Mouse (Mus musculus): ENCODE results near the gene Tube1. TPM values are rescaled to one million over a fixed set of nuclear protein-coding genes. Genes with fewer than 3 reads are reported as not detected.

Tube1 gene
- polyA plus RNA-seq, 1 experiment from 2014 or later: 14.4 TPM

- Histone ChIP-seq H3K27me3 (no peaks in the 10 kb centered on the region), H3K4me2 (no peak overlapping the region), H3K4me1 (no peaks in the 10 kb centered on the region), H3K27ac (no peak overlapping the region), H3K9me3 (replicated peaks) (no peaks in the 10 kb centered on the region), H3K9ac (no peak overlapping the region), H3K4me3 (no peak overlapping the region), H3K36me3 (ENCODE audit: poor library complexity, severe bottlenecking) (peaks cover 74% of the 10 kb centered on the region)
- WGBS: 96% methylated on average over 2 of the region's 2 CpGs
- no peak for ATAC-seq
Observed at GRCm38 (mm10) chr10:39141401-39141800, 7.6 kb downstream of the Tube1 start.

GRCm38 (mm10) chr10:39142216-39142615 is 8.4 kb downstream of the Tube1 start:
- Histone ChIP-seq H3K4me1 (no peaks in the 10 kb centered on the region), H3K4me2 (no peak overlapping the region), H3K36me3 (ENCODE audit: poor library complexity, severe bottlenecking) (peaks cover 72% of the 10 kb centered on the region), H3K27ac (no peak overlapping the region), H3K9me3 (replicated peaks) (no peaks in the 10 kb centered on the region), H3K4me3 (no peak overlapping the region), H3K9ac (no peak overlapping the region), H3K27me3 (no peaks in the 10 kb centered on the region)
- WGBS: 81% methylated on average over 12 of the region's 12 CpGs
- no peak for ATAC-seq

GRCm38 (mm10) chr10:39156719-39157118 is 22.9 kb downstream of the Tube1 start:
- 92% methylated on average over 5 of the region's 5 CpGs for WGBS
- Histone ChIP-seq H3K9me3 (replicated peaks) (no peaks in the 10 kb centered on the region), H3K9ac (no peak overlapping the region), H3K4me3 (no peak overlapping the region), H3K27me3 (no peaks in the 10 kb centered on the region), H3K27ac (no peak overlapping the region), H3K36me3 (ENCODE audit: poor library complexity, severe bottlenecking) (no peaks in the 10 kb centered on the region), H3K4me2 (no peak overlapping the region), H3K4me1 (no peaks in the 10 kb centered on the region)
- no peak for ATAC-seq

GRCm38 (mm10) chr10:39157321-39157720 is 23.5 kb downstream of the Tube1 start:
- no peak for ATAC-seq
- Histone ChIP-seq H3K4me2 (no peak overlapping the region), H3K4me1 (no peaks in the 10 kb centered on the region), H3K36me3 (ENCODE audit: poor library complexity, severe bottlenecking) (no peaks in the 10 kb centered on the region), H3K27me3 (no peaks in the 10 kb centered on the region), H3K4me3 (no peak overlapping the region), H3K9ac (no peak overlapping the region), H3K9me3 (replicated peaks) (no peaks in the 10 kb centered on the region), H3K27ac (no peak overlapping the region)
- 92% methylated on average over 1 of the region's 1 CpGs for WGBS

- 53% methylated on average over 12 of the region's 12 CpGs for WGBS
- H3K27ac ChIP-seq: no peak overlapping the region
- no peak for ATAC-seq
- no peaks in the 10 kb centered on the region for H3K27me3 ChIP-seq
- no peak overlapping the region for H3K9ac ChIP-seq
- no peaks in the 10 kb centered on the region for H3K9me3 ChIP-seq (replicated peaks)
- no peaks in the 10 kb centered on the region for H3K36me3 ChIP-seq (ENCODE audit: poor library complexity, severe bottlenecking)
- 0 out of 2 replicates have a peak, but pooled peaks cover 6% of the 10 kb centered on the region for H3K4me1 ChIP-seq
- H3K4me2 ChIP-seq: no peak overlapping the region
- H3K4me3 ChIP-seq: no peak overlapping the region
Observed at GRCm38 (mm10) chr10:39158306-39158705, 24.5 kb downstream of the Tube1 start.

GRCm38 (mm10) chr10:39161406-39161805 is 27.6 kb downstream of the Tube1 start:
- Histone ChIP-seq H3K9ac (no peak overlapping the region), H3K4me3 (no peak overlapping the region), H3K4me2 (no peak overlapping the region), H3K27ac (no peak overlapping the region), H3K36me3 (ENCODE audit: poor library complexity, severe bottlenecking) (no peaks in the 10 kb centered on the region), H3K27me3 (no peaks in the 10 kb centered on the region), H3K9me3 (replicated peaks) (no peaks in the 10 kb centered on the region), H3K4me1 (peaks cover 16% of the 10 kb centered on the region)
- no peak for ATAC-seq
- WGBS: 90% methylated on average over 1 of the region's 1 CpGs

- no peak overlapping the region for H3K4me3 ChIP-seq
- H3K4me2 ChIP-seq: no peak overlapping the region
- WGBS: 58% methylated on average over 18 of the region's 18 CpGs
- peaks cover 17% of the 10 kb centered on the region for H3K4me1 ChIP-seq
- H3K27ac ChIP-seq: no peak overlapping the region
- H3K27me3 ChIP-seq: no peaks in the 10 kb centered on the region
- no peak for ATAC-seq
- H3K36me3 ChIP-seq (ENCODE audit: poor library complexity, severe bottlenecking): no peaks in the 10 kb centered on the region
- H3K9ac ChIP-seq: no peak overlapping the region
- H3K9me3 ChIP-seq (replicated peaks): no peaks in the 10 kb centered on the region
Observed at GRCm38 (mm10) chr10:39162666-39163484, 29.1 kb downstream of the Tube1 start.

- no peak within 1 kb of the TSS for H3K4me3 ChIP-seq
- no peak within 1 kb of the TSS for H3K4me2 ChIP-seq
- no peaks in the 10 kb centered on the region for H3K27me3 ChIP-seq
- H3K4me1 ChIP-seq: peaks cover 17% of the 10 kb centered on the region
- no peaks in the 10 kb centered on the region for H3K9me3 ChIP-seq (replicated peaks)
- no peaks in the 10 kb centered on the region for H3K36me3 ChIP-seq (ENCODE audit: poor library complexity, severe bottlenecking)
- ATAC-seq: no peak
- H3K9ac ChIP-seq: no peak within 1 kb of the TSS
- no peak within 1 kb of the TSS for H3K27ac ChIP-seq
- WGBS: 92% methylated on average over 10 of the region's 10 CpGs
Observed at GRCm38 (mm10) chr10:39163694-39164093, 29.9 kb downstream of the Tube1 start, which contains the start of gene Ccn6. Gene Ccn6 (minus strand): TSS chr10:39163794.

- Histone ChIP-seq H3K27me3 (no peaks in the 10 kb centered on the region), H3K4me2 (peak overlapping the region; percentile 49), H3K4me3 (peak overlapping the region; percentile 32), H3K4me1 (peaks cover 22% of the 10 kb centered on the region), H3K9me3 (replicated peaks) (no peaks in the 10 kb centered on the region), H3K9ac (peak overlapping the region; percentile 60), H3K36me3 (ENCODE audit: poor library complexity, severe bottlenecking) (no peaks in the 10 kb centered on the region), H3K27ac (peak overlapping the region; percentile 57)
- ATAC-seq: peak; percentile 50
- WGBS: 18% methylated on average over 11 of the region's 11 CpGs
Observed at GRCm38 (mm10) chr10:39165632-39166115, 31.9 kb downstream of the Tube1 start.

GRCm38 (mm10) chr10:39167611-39168010 is 33.8 kb downstream of the Tube1 start:
- Histone ChIP-seq H3K9me3 (replicated peaks) (no peaks in the 10 kb centered on the region), H3K27ac (no peak overlapping the region), H3K4me3 (no peak overlapping the region), H3K4me1 (peaks cover 31% of the 10 kb centered on the region), H3K36me3 (ENCODE audit: poor library complexity, severe bottlenecking) (no peaks in the 10 kb centered on the region), H3K27me3 (no peaks in the 10 kb centered on the region), H3K9ac (no peak overlapping the region), H3K4me2 (no peak overlapping the region)
- WGBS: 87% methylated on average over 11 of the region's 11 CpGs
- ATAC-seq: no peak

GRCm38 (mm10) chr10:39169642-39170041 is 35.9 kb downstream of the Tube1 start:
- H3K27ac ChIP-seq: no peak overlapping the region
- H3K4me1 ChIP-seq: peaks cover 36% of the 10 kb centered on the region
- no peak for ATAC-seq
- peak overlapping the region; percentile 50 for H3K4me2 ChIP-seq
- H3K9me3 ChIP-seq (replicated peaks): no peaks in the 10 kb centered on the region
- no peaks in the 10 kb centered on the region for H3K27me3 ChIP-seq
- 37% methylated on average over 9 of the region's 9 CpGs for whole genome bisulfite sequencing
- no peak overlapping the region; the same call in 1 of the 2 replicates for H3K9ac ChIP-seq
- H3K4me3 ChIP-seq: 0 out of 2 replicates have a peak overlapping the region, but pooled peaks have one; percentile 16
- no peaks in the 10 kb centered on the region for H3K36me3 ChIP-seq (ENCODE audit: poor library complexity, severe bottlenecking)

- ATAC-seq: 0 out of 2 replicates have a peak, but pooled peaks have one; percentile 7
- 3% methylated on average over 8 of the region's 8 CpGs for WGBS
- peaks cover 36% of the 10 kb centered on the region for H3K4me1 ChIP-seq
Observed at GRCm38 (mm10) chr10:39170181-39170580, 36.4 kb downstream of the Tube1 start.

More at GRCm38 (mm10) chr10:39170181-39170580, 36.4 kb downstream of the Tube1 start:
- H3K9me3 ChIP-seq (replicated peaks): no peaks in the 10 kb centered on the region
- H3K4me2 ChIP-seq: peak overlapping the region; percentile 50
- peak overlapping the region; percentile 16; the same call in 1 of the 2 replicates for H3K4me3 ChIP-seq
- no peak overlapping the region; the same call in 1 of the 2 replicates for H3K9ac ChIP-seq
- no peaks in the 10 kb centered on the region for H3K27me3 ChIP-seq
- no peaks in the 10 kb centered on the region for H3K36me3 ChIP-seq (ENCODE audit: poor library complexity, severe bottlenecking)
- no peak overlapping the region for H3K27ac ChIP-seq

All from forebrain, embryonic 13.5 days (tissue).